Mouse (Mus musculus): Measurements from ENCODE around the gene Ppp1r13b. TPM values are rescaled to one million over a fixed set of nuclear protein-coding genes. Genes with fewer than 3 reads are reported as not detected.

Ppp1r13b gene
- total RNA-seq, 1 experiment from 2014 or later: 9.8 TPM

GRCm38 (mm10) chr12:111891800-111892199, 16.1 kb downstream of the Ppp1r13b start:
- ATAC-seq (replicated peaks; ENCODE audit: insufficient number of reproducible peaks, low FRiP score, low TSS enrichment, poor library complexity, severe bottlenecking): no peak

- ATAC-seq (replicated peaks; ENCODE audit: insufficient number of reproducible peaks, low FRiP score, low TSS enrichment, poor library complexity, severe bottlenecking): peak; percentile 59; the same call in 1 of the 2 replicates
Observed at GRCm38 (mm10) chr12:111889251-111889650, 18.7 kb downstream of the Ppp1r13b start.

DNA sequence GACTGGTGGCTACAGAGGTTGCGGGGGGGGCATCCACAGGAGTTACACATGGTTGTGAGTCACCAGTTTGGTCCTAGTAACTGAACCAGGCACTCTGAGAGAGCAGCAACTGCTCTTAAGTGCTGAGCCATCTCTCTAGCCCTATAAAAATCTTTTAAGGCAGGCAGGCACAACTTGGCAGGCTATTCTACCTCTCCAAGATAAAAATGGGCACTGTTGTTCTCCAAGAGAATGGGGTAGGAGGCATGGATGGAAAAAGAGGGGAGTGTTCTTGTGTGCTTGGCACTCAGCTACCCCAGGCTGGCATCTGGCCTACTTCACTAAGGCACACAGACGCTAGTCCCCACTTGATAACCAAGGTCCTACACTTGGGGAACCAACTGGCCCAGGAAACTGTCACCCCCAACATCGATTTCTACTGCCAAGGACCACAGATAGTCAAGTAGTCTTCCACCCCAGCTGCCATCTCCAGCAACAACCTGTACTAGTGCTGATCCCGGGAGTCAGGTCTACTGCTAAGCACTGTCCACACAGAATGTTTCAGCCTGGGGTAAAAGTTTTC, 19.5 kb downstream of the Ppp1r13b start:
- ATAC-seq (replicated peaks; ENCODE audit: insufficient number of reproducible peaks, low FRiP score, low TSS enrichment, poor library complexity, severe bottlenecking): no peak

DNA sequence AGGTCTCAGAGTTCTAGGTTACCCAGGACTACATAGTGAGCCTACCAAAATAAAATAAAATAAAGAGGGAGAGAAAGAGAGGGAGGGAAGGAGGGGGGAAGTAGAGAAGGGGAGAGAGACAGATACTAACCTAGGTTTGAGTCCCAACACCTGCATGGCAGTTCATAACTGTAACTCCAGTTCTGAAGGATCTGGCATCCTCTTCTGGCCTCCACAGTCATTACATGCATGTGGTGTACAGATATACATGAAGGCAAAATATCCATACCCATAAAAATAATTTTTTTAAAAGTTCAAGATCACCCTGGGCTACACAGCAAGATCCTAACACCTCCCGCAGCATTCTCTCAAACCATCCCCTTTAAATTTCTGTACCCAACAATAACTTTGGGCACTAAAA, 20.9 kb downstream of the Ppp1r13b start:
- no peak for ATAC-seq (replicated peaks; ENCODE audit: insufficient number of reproducible peaks, low FRiP score, low TSS enrichment, poor library complexity, severe bottlenecking)

DNA sequence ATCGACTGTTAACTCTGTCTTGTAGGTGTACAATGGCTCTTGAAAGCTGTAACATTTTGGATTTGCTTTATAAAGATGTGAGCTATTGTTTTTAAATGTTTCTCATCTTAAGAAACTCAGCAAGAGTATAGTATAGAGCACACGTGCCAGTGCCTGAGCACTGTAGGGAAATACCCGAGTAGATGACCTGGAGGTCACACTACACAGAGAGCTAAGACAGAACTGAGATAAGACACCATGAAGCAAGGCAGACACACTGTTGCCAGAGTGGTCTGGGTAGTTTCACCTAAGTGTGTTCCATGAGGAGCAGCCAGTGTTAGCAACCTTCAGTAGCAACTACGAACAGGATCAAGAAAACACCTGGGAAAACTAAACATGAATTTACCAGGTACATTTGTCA, 25.1 kb downstream of the Ppp1r13b start:
- no peak for ATAC-seq (replicated peaks; ENCODE audit: insufficient number of reproducible peaks, low FRiP score, low TSS enrichment, poor library complexity, severe bottlenecking)

- ATAC-seq (replicated peaks; ENCODE audit: insufficient number of reproducible peaks, low FRiP score, low TSS enrichment, poor library complexity, severe bottlenecking): no peak
Observed at GRCm38 (mm10) chr12:111882022-111882421, 25.9 kb downstream of the Ppp1r13b start.

DNA sequence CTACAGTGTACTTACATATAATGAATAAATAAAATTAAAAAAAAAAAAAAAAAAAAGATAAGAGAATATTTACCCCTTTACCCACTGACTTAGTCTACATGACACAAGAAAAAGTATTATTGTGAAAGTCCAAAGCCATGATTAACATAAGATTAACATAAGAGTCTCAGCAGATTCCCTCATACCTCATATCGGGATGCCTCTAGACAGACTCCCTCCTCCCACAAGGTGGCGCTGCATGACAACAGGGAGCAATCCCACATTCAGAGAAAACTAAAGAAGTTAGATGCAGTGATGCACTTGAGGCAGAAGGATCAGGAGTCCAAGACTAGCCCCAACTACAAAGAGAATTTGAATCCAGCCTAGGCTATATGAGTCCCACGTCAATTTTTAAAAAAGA, 29.7 kb downstream of the Ppp1r13b start:
- ATAC-seq (replicated peaks; ENCODE audit: insufficient number of reproducible peaks, low FRiP score, low TSS enrichment, poor library complexity, severe bottlenecking): peak; percentile 87

DNA sequence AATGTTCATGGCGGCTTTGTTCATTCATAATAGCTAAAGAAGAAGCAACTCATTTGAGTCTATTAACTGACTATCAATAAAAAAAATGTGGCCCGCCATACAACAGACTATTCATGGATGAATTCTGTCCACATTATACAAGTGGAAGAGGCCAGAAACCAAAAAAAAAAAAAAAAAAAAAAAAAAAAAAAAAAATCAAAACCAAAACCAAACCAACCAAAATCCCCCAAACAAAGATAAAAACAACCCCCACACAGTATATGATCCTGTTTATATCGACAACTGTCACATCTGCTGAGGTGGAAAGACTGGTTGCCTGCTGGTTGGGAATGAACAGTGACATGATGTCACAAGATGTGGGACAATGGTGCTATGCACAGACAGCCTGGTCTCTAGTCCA, 32.4 kb downstream of the Ppp1r13b start:
- ATAC-seq (replicated peaks; ENCODE audit: insufficient number of reproducible peaks, low FRiP score, low TSS enrichment, poor library complexity, severe bottlenecking): no peak

- no peak for ATAC-seq (replicated peaks; ENCODE audit: insufficient number of reproducible peaks, low FRiP score, low TSS enrichment, poor library complexity, severe bottlenecking)
Observed at GRCm38 (mm10) chr12:111874601-111875140, 33.2 kb downstream of the Ppp1r13b start.

- no peak for ATAC-seq (replicated peaks; ENCODE audit: insufficient number of reproducible peaks, low FRiP score, low TSS enrichment, poor library complexity, severe bottlenecking)
Observed at GRCm38 (mm10) chr12:111872079-111872478, 35.8 kb downstream of the Ppp1r13b start.

GRCm38 (mm10) chr12:111870811-111871210, 37.1 kb downstream of the Ppp1r13b start:
- ATAC-seq (replicated peaks; ENCODE audit: insufficient number of reproducible peaks, low FRiP score, low TSS enrichment, poor library complexity, severe bottlenecking): no peak

DNA sequence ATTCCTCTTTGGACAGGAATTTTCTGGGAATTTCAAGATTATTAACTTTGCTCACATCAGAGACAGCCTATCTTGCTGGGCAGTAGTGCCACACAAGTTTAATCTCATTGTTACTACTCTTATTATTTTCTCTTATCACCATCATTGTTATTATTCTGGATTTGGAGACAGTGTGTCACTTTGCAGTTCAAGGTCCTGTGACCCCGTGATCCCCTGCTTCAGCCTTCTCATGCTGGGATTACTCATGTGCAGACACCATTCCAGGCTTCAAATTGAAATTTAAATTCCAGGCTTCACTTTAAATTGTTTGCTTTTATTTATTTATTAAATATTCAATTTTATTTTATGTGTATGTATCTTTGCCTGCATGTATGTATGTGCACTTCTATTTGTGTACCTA, 38.1 kb downstream of the Ppp1r13b start:
- no peak for ATAC-seq (replicated peaks; ENCODE audit: insufficient number of reproducible peaks, low FRiP score, low TSS enrichment, poor library complexity, severe bottlenecking)

- ATAC-seq (replicated peaks; ENCODE audit: insufficient number of reproducible peaks, low FRiP score, low TSS enrichment, poor library complexity, severe bottlenecking): no peak
Observed at GRCm38 (mm10) chr12:111864206-111864824, 43.6 kb downstream of the Ppp1r13b start.

DNA sequence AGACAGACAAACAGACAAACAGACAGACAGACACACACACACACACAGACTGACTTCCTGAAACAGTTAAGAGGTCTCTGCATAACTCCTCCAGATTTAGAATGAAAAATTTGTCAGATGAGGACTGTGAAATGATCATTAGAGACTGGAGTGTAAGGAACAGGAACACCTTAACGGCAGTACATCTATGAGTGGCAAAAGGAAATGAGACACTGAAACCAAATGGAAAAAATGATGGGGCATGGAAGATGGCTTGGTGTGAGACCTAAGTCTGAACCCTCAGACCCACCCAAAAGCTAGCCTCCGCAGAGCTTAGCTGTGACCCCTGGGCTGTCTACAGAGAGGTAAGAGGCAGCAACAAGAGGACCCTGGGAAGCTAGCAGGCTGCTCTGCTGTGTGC, 52.5 kb downstream of the Ppp1r13b start:
- no peak for ATAC-seq (replicated peaks; ENCODE audit: insufficient number of reproducible peaks, low FRiP score, low TSS enrichment, poor library complexity, severe bottlenecking)

- ATAC-seq (replicated peaks; ENCODE audit: insufficient number of reproducible peaks, low FRiP score, low TSS enrichment, poor library complexity, severe bottlenecking): no peak
Observed at GRCm38 (mm10) chr12:111853546-111853945, 54.4 kb downstream of the Ppp1r13b start.

- ATAC-seq (replicated peaks; ENCODE audit: insufficient number of reproducible peaks, low FRiP score, low TSS enrichment, poor library complexity, severe bottlenecking): no peak
Observed at GRCm38 (mm10) chr12:111853011-111853436, 54.9 kb downstream of the Ppp1r13b start.

GRCm38 (mm10) chr12:111851745-111852144, 56.2 kb downstream of the Ppp1r13b start:
- no peak for ATAC-seq (replicated peaks; ENCODE audit: insufficient number of reproducible peaks, low FRiP score, low TSS enrichment, poor library complexity, severe bottlenecking)

DNA sequence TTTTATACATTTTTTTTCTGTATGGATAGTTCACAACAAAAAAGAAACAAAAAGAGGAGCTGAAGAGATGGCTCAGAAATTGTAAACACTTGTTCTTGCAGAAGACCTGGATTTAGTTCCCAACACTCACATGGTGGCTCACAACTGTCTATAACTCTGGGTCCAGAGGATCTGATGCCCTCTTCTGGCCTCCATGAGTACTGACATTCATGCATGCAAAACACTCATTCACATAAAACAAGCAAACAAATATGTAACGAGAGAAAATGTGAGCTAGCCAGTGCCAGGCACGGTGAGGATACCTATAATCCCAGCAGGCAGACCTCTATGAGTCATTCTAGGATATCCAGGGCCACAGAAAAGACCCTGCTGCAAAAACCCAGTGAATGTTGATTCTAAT, 56.7 kb downstream of the Ppp1r13b start:
- no peak for ATAC-seq (replicated peaks; ENCODE audit: insufficient number of reproducible peaks, low FRiP score, low TSS enrichment, poor library complexity, severe bottlenecking)

- no peak for ATAC-seq (replicated peaks; ENCODE audit: insufficient number of reproducible peaks, low FRiP score, low TSS enrichment, poor library complexity, severe bottlenecking)
Observed at GRCm38 (mm10) chr12:111848300-111848798, 59.6 kb downstream of the Ppp1r13b start.

DNA sequence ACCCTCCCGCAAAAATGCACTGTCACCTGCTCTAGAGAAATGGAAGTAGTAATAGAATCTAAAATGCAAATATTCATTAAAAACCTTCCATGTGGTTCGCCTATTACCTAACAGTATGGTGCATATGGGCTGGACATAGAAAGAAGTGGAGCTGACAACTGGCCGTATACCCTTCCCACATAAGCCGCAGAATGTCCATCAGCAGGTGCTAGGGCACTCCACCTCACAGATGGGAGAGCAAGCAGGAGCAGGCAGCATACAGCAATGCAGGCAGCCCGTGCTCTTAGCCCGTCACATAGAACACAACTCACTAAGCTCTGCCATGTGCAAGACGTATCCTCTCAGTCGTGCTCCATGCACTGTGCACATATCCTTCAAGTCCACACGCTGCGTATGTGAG, 61.1 kb downstream of the Ppp1r13b start:
- ATAC-seq (replicated peaks; ENCODE audit: insufficient number of reproducible peaks, low FRiP score, low TSS enrichment, poor library complexity, severe bottlenecking): no peak
